Mouse (Mus musculus) ES-E14 (cell line): ENCODE results near the gene Cnot2.

Source experiments
- CHD2 ChIP-seq: IDR thresholded peaks from 2 replicates; pipeline ENCODE4 v1.6.1; 2014; ENCODE audit warnings: mild to moderate bottlenecking, low read depth, low read length, inconsistent platforms
- HCFC1 ChIP-seq: IDR thresholded peaks from 2 replicates; pipeline ENCODE4 v1.6.1; 2012; ENCODE audit warnings: low read length, inconsistent platforms, borderline replicate concordance; ENCODE audit not compliant: insufficient read depth
- MAFK ChIP-seq: IDR thresholded peaks from 2 replicates; pipeline ENCODE4 v1.6.1; 2014; ENCODE audit warnings: mild to moderate bottlenecking, low read depth, low read length, inconsistent platforms; ENCODE audit not compliant: insufficient read depth
- ZC3H11A ChIP-seq: IDR thresholded peaks from 2 replicates; pipeline ENCODE4 v1.6.1; 2012; ENCODE audit warnings: low read depth, mild to moderate bottlenecking, inconsistent platforms, low read length, borderline replicate concordance
- ZNF384 ChIP-seq: IDR thresholded peaks from 2 replicates; pipeline ENCODE4 v1.6.1; 2012; ENCODE audit warnings: low read depth, low read length, inconsistent platforms

- TF ChIP-seq HCFC1 (no peak), ZNF384 (no peak), MAFK (no peak), ZC3H11A (no peak), CHD2 (no peak)
These were observed 22.1 kb downstream of the Cnot2 start for GRCm38 (mm10) chr10:116559171-116559570.
